Mouse (Mus musculus) kidney, adult 2 months (tissue): ENCODE results near the gene Acvr1.

Source experiments
- CTCF ChIP-seq: fragments of 200-500 bp; conservative IDR thresholded peaks from 2 replicates; pipeline ENCODE4 v1.5.1; 2011; ENCODE audit warnings: low read depth, mild to moderate bottlenecking, control low read depth, low read length, moderate library complexity, mixed read lengths; ENCODE audit not compliant: insufficient read depth, insufficient read length
- POLR2A ChIP-seq: fragments of 200-500 bp; IDR thresholded peaks from one replicate; pipeline ENCODE4 v1.6.1; 2011; ENCODE audit warnings: low read depth, low read length, control low read depth

DNA sequence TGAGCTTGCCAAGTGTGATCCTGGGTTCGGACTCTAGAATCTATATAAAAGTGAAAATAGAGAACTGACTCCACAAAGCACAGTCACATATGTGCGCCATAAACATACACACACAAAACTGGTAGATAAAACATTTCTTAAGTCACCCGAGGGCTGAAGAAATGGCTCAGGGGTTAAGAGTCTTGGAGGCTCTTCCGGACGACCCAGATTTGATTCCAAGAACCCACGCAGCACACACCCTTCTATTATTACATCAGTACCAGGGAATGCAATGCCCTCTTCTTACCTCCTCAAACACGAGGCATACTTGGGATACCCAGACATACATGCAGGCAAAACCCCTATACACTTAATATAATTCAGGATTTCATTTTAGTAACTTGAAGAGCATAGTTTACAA is 97.1 kb downstream of the Acvr1 start, which contains the start of gene Gm17409:
- no peak for TF ChIP-seq CTCF
- TF ChIP-seq POLR2A: no peak
